Mouse (Mus musculus): ENCODE data around the gene Dnah5.

- no peak for TF ChIP-seq CTCF (IDR thresholded peaks at IDR 0.05; ENCODE audit: extremely low read depth, insufficient read depth, insufficient read length, insufficient replicate concordance)
- TF ChIP-seq POLR2A (IDR thresholded peaks at IDR 0.05; ENCODE audit: low read depth, low read length) = no peak
Observed at GRCm38 (mm10) chr15:28179556-28179955, 24.0 kb upstream of the Dnah5 start.

All from spleen, adult 2 months (tissue).